Mouse (Mus musculus): ENCODE results near the gene Gpr89. TPM values are rescaled to one million over a fixed set of nuclear protein-coding genes. Genes with fewer than 3 reads are reported as not detected.
A peak's percentile ranks its signal among the peaks of the same experiment; 100 is the strongest.

Gene Gpr89
- polyA plus RNA-seq (2014; fragmentation: Nextera tagmentation; extraction: Ambion mirVana) = 37.0 and 40.7 TPM in 2 replicates

GRCm38 (mm10) chr3:96904851-96905541 is at the start of gene Gpr89:
Gene Gpr89, minus strand, starts transcription at chr3:96905346.
- H3K36me3 ChIP-seq (ENCODE audit: control insufficient read depth, insufficient read depth, low read length) = no peaks in the 10 kb centered on the region
- ATAC-seq (ENCODE audit: insufficient number of reproducible peaks, low FRiP score, low TSS enrichment, low read depth) = peak; percentile 95
- H3K27me3 ChIP-seq (ENCODE audit: control insufficient read depth, insufficient read depth, low read length) = no peaks in the 10 kb centered on the region
- peak within 1 kb of the TSS; percentile 76 for H3K9ac ChIP-seq (ENCODE audit: low read length)
- H3K4me3 ChIP-seq (ENCODE audit: low read depth, low read length) = peak within 1 kb of the TSS; percentile 92
- H3K27ac ChIP-seq (replicated peaks; ENCODE audit: low read depth, low read length) = no peak within 1 kb of the TSS
- H3K9me3 ChIP-seq (ENCODE audit: control insufficient read depth, low read length) = no peaks in the 10 kb centered on the region
- peaks cover 4% of the 10 kb centered on the region; the same call in 1 of the 2 replicates for H3K4me1 ChIP-seq (ENCODE audit: control insufficient read depth, insufficient read depth, low read length)
- peak; percentile 97 for DNase-seq (ENCODE audit: low spot score)
- H3K4me2 ChIP-seq (ENCODE audit: low read depth, severe bottlenecking) = peak within 1 kb of the TSS; percentile 72
- WGBS = under 1% methylated on average over 40 of the region's 40 CpGs

GRCm38 (mm10) chr3:96953489-96954233 is 48.5 kb upstream of the Gpr89 start:
- no peak overlapping the region for H3K4me2 ChIP-seq (ENCODE audit: low read depth, severe bottlenecking)
- H3K9ac ChIP-seq (ENCODE audit: low read length) = no peak overlapping the region
- no peak overlapping the region for H3K27ac ChIP-seq (replicated peaks; ENCODE audit: low read depth, low read length)
- no peak overlapping the region for H3K4me3 ChIP-seq (ENCODE audit: low read depth, low read length)
- 51% methylated on average over 14 of the region's 14 CpGs for WGBS
- DNase-seq (ENCODE audit: low spot score) = no peak
- no peaks in the 10 kb centered on the region for H3K27me3 ChIP-seq (ENCODE audit: control insufficient read depth, insufficient read depth, low read length)
- no peaks in the 10 kb centered on the region for H3K36me3 ChIP-seq (ENCODE audit: control insufficient read depth, insufficient read depth, low read length)
- H3K4me1 ChIP-seq (ENCODE audit: control insufficient read depth, insufficient read depth, low read length) = no peaks in the 10 kb centered on the region
- ATAC-seq (ENCODE audit: insufficient number of reproducible peaks, low FRiP score, low TSS enrichment, low read depth) = no peak
- H3K9me3 ChIP-seq (ENCODE audit: control insufficient read depth, low read length) = no peaks in the 10 kb centered on the region

- Histone ChIP-seq H3K4me2 (ENCODE audit: low read depth, severe bottlenecking) (no peak overlapping the region), H3K27ac (replicated peaks; ENCODE audit: low read depth, low read length) (no peak overlapping the region), H3K9ac (ENCODE audit: low read length) (no peak overlapping the region), H3K27me3 (ENCODE audit: control insufficient read depth, insufficient read depth, low read length) (no peaks in the 10 kb centered on the region), H3K4me1 (ENCODE audit: control insufficient read depth, insufficient read depth, low read length) (no peaks in the 10 kb centered on the region), H3K4me3 (ENCODE audit: low read depth, low read length) (no peak overlapping the region), H3K36me3 (ENCODE audit: control insufficient read depth, insufficient read depth, low read length) (no peaks in the 10 kb centered on the region), H3K9me3 (ENCODE audit: control insufficient read depth, low read length) (no peaks in the 10 kb centered on the region)
- WGBS = 87% methylated on average over 2 of the region's 2 CpGs
- no peak for ATAC-seq (ENCODE audit: insufficient number of reproducible peaks, low FRiP score, low TSS enrichment, low read depth)
- DNase-seq (ENCODE audit: low spot score) = no peak
Measured at GRCm38 (mm10) chr3:96942706-96943105, 37.6 kb upstream of the Gpr89 start.

GRCm38 (mm10) chr3:96938738-96939137 is 33.6 kb upstream of the Gpr89 start:
- H3K9ac ChIP-seq (ENCODE audit: low read length) = no peak overlapping the region
- peak; percentile 57; the same call in 1 of the 2 replicates for ATAC-seq (ENCODE audit: insufficient number of reproducible peaks, low FRiP score, low TSS enrichment, low read depth)
- peak; percentile 95 for DNase-seq (ENCODE audit: low spot score)
- no peaks in the 10 kb centered on the region for H3K36me3 ChIP-seq (ENCODE audit: control insufficient read depth, insufficient read depth, low read length)
- no peak overlapping the region for H3K27ac ChIP-seq (replicated peaks; ENCODE audit: low read depth, low read length)
- no peaks in the 10 kb centered on the region for H3K27me3 ChIP-seq (ENCODE audit: control insufficient read depth, insufficient read depth, low read length)
- H3K9me3 ChIP-seq (ENCODE audit: control insufficient read depth, low read length) = no peaks in the 10 kb centered on the region
- H3K4me2 ChIP-seq (ENCODE audit: low read depth, severe bottlenecking) = no peak overlapping the region
- no peak overlapping the region for H3K4me3 ChIP-seq (ENCODE audit: low read depth, low read length)
- WGBS = 15% methylated on average over 11 of the region's 11 CpGs
- no peaks in the 10 kb centered on the region for H3K4me1 ChIP-seq (ENCODE audit: control insufficient read depth, insufficient read depth, low read length)

- Histone ChIP-seq H3K4me1 (ENCODE audit: control insufficient read depth, insufficient read depth, low read length) (no peaks in the 10 kb centered on the region), H3K9ac (ENCODE audit: low read length) (no peak overlapping the region), H3K4me3 (ENCODE audit: low read depth, low read length) (no peak overlapping the region), H3K9me3 (ENCODE audit: control insufficient read depth, low read length) (no peaks in the 10 kb centered on the region), H3K27ac (replicated peaks; ENCODE audit: low read depth, low read length) (no peak overlapping the region), H3K27me3 (ENCODE audit: control insufficient read depth, insufficient read depth, low read length) (peaks cover 3% of the 10 kb centered on the region; the same call in 1 of the 2 replicates), H3K36me3 (ENCODE audit: control insufficient read depth, insufficient read depth, low read length) (no peaks in the 10 kb centered on the region), H3K4me2 (ENCODE audit: low read depth, severe bottlenecking) (no peak overlapping the region)
- WGBS = 6% methylated on average over 5 of the region's 5 CpGs
- DNase-seq (ENCODE audit: low spot score) = peak; percentile 37
- ATAC-seq (ENCODE audit: insufficient number of reproducible peaks, low FRiP score, low TSS enrichment, low read depth) = peak; percentile 70; the same call in 1 of the 2 replicates
Measured at GRCm38 (mm10) chr3:96937606-96938005, 32.5 kb upstream of the Gpr89 start.

- Histone ChIP-seq H3K27ac (replicated peaks; ENCODE audit: low read depth, low read length) (no peak overlapping the region), H3K4me1 (ENCODE audit: control insufficient read depth, insufficient read depth, low read length) (peaks cover 3% of the 10 kb centered on the region; the same call in 1 of the 2 replicates), H3K4me3 (ENCODE audit: low read depth, low read length) (no peak overlapping the region), H3K9me3 (ENCODE audit: control insufficient read depth, low read length) (no peaks in the 10 kb centered on the region), H3K36me3 (ENCODE audit: control insufficient read depth, insufficient read depth, low read length) (no peaks in the 10 kb centered on the region), H3K27me3 (ENCODE audit: control insufficient read depth, insufficient read depth, low read length) (peaks cover 4% of the 10 kb centered on the region; the same call in 1 of the 2 replicates), H3K4me2 (ENCODE audit: low read depth, severe bottlenecking) (no peak overlapping the region), H3K9ac (ENCODE audit: low read length) (no peak overlapping the region)
- ATAC-seq (ENCODE audit: insufficient number of reproducible peaks, low FRiP score, low TSS enrichment, low read depth) (no peak), DNase-seq (ENCODE audit: low spot score) (peak; percentile 55)
- WGBS = 12% methylated on average over 6 of the region's 6 CpGs
Measured at GRCm38 (mm10) chr3:96936241-96936640, 31.1 kb upstream of the Gpr89 start.

GRCm38 (mm10) chr3:96931261-96931681 is 26.1 kb upstream of the Gpr89 start:
- H3K4me2 ChIP-seq (ENCODE audit: low read depth, severe bottlenecking) = no peak overlapping the region
- WGBS = 60% methylated on average over 5 of the region's 5 CpGs
- no peak overlapping the region for H3K4me3 ChIP-seq (ENCODE audit: low read depth, low read length)
- H3K27me3 ChIP-seq (ENCODE audit: control insufficient read depth, insufficient read depth, low read length) = peaks cover 8% of the 10 kb centered on the region; the same call in 1 of the 2 replicates
- peaks cover 5% of the 10 kb centered on the region; the same call in 1 of the 2 replicates for H3K4me1 ChIP-seq (ENCODE audit: control insufficient read depth, insufficient read depth, low read length)
- ATAC-seq (ENCODE audit: insufficient number of reproducible peaks, low FRiP score, low TSS enrichment, low read depth) (peak; percentile 47; the same call in 1 of the 2 replicates), DNase-seq (ENCODE audit: low spot score) (no peak)
- H3K9ac ChIP-seq (ENCODE audit: low read length) = no peak overlapping the region
- H3K36me3 ChIP-seq (ENCODE audit: control insufficient read depth, insufficient read depth, low read length) = no peaks in the 10 kb centered on the region
- no peak overlapping the region for H3K27ac ChIP-seq (replicated peaks; ENCODE audit: low read depth, low read length)
- no peaks in the 10 kb centered on the region for H3K9me3 ChIP-seq (ENCODE audit: control insufficient read depth, low read length)

GRCm38 (mm10) chr3:96925920-96926319 is 20.8 kb upstream of the Gpr89 start, which contains the start of gene Gja8:
Gene Gja8, minus strand, starts transcription at chr3:96926020.
- no peak within 1 kb of the TSS for H3K27ac ChIP-seq (replicated peaks; ENCODE audit: low read depth, low read length)
- H3K9ac ChIP-seq (ENCODE audit: low read length) = no peak within 1 kb of the TSS
- peaks cover 18% of the 10 kb centered on the region for H3K27me3 ChIP-seq (ENCODE audit: control insufficient read depth, insufficient read depth, low read length)
- ATAC-seq (ENCODE audit: insufficient number of reproducible peaks, low FRiP score, low TSS enrichment, low read depth) = no peak
- no peak for DNase-seq (ENCODE audit: low spot score)
- no peaks in the 10 kb centered on the region for H3K9me3 ChIP-seq (ENCODE audit: control insufficient read depth, low read length)
- H3K4me2 ChIP-seq (ENCODE audit: low read depth, severe bottlenecking) = no peak within 1 kb of the TSS
- H3K36me3 ChIP-seq (ENCODE audit: control insufficient read depth, insufficient read depth, low read length) = no peaks in the 10 kb centered on the region
- no peak within 1 kb of the TSS for H3K4me3 ChIP-seq (ENCODE audit: low read depth, low read length)
- H3K4me1 ChIP-seq (ENCODE audit: control insufficient read depth, insufficient read depth, low read length) = no peaks in the 10 kb centered on the region
- 61% methylated on average over 6 of the region's 6 CpGs for WGBS
